Mouse (Mus musculus): Measurements from ENCODE around the gene L3mbtl1. TPM values are rescaled to one million over a fixed set of nuclear protein-coding genes. Genes with fewer than 3 reads are reported as not detected.

L3mbtl1 gene
- polyA plus RNA-seq, 1 experiment = not detected

GRCm38 (mm10) chr2:162939562-162939961, 3.7 kb upstream of the L3mbtl1 start:
- Histone ChIP-seq H3K27ac (ENCODE audit: insufficient read depth, low read depth, low read length) (no peak overlapping the region), H3K27me3 (ENCODE audit: control insufficient read depth, insufficient read depth, low read length) (no peaks in the 10 kb centered on the region), H3K4me3 (ENCODE audit: low read depth, low read length) (no peak overlapping the region), H3K36me3 (ENCODE audit: control insufficient read depth, insufficient read depth, low read length) (peaks cover 38% of the 10 kb centered on the region), H3K4me1 (ENCODE audit: control insufficient read depth, insufficient read depth, insufficient read length, low read length) (peaks cover 4% of the 10 kb centered on the region; the same call in 1 of the 2 replicates)
- WGBS = 19% methylated on average over 1 of the region's 1 CpGs
- TF ChIP-seq POLR2A (IDR thresholded peaks at IDR 0.05; ENCODE audit: low read depth, low read length) (no peak), CTCF (IDR thresholded peaks at IDR 0.05; ENCODE audit: extremely low read depth, insufficient read length, insufficient replicate concordance, low read depth, low read length) (no peak)

- H3K4me3 ChIP-seq (ENCODE audit: low read depth, low read length) = no peak overlapping the region
- WGBS = 14% methylated on average over 11 of the region's 11 CpGs
- H3K27me3 ChIP-seq (ENCODE audit: control insufficient read depth, insufficient read depth, low read length) = no peaks in the 10 kb centered on the region
- peaks cover 7% of the 10 kb centered on the region; the same call in 1 of the 2 replicates for H3K4me1 ChIP-seq (ENCODE audit: control insufficient read depth, insufficient read depth, insufficient read length, low read length)
- H3K27ac ChIP-seq (ENCODE audit: insufficient read depth, low read depth, low read length) = no peak overlapping the region
- no peak for TF ChIP-seq CTCF (IDR thresholded peaks at IDR 0.05; ENCODE audit: extremely low read depth, insufficient read length, insufficient replicate concordance, low read depth, low read length)
- TF ChIP-seq POLR2A (IDR thresholded peaks at IDR 0.05; ENCODE audit: low read depth, low read length) = no peak
- H3K36me3 ChIP-seq (ENCODE audit: control insufficient read depth, insufficient read depth, low read length) = peaks cover 12% of the 10 kb centered on the region
Observed at GRCm38 (mm10) chr2:162943931-162944330, 659 bp downstream of the L3mbtl1 start.

- no peaks in the 10 kb centered on the region for H3K36me3 ChIP-seq (ENCODE audit: control insufficient read depth, insufficient read depth, low read length)
- 87% methylated on average over 5 of the region's 5 CpGs for WGBS
- no peak overlapping the region for H3K4me3 ChIP-seq (ENCODE audit: low read depth, low read length)
- TF ChIP-seq POLR2A (IDR thresholded peaks at IDR 0.05; ENCODE audit: low read depth, low read length) = no peak
- TF ChIP-seq CTCF (IDR thresholded peaks at IDR 0.05; ENCODE audit: extremely low read depth, insufficient read length, insufficient replicate concordance, low read depth, low read length) = no peak
- peaks cover 7% of the 10 kb centered on the region; the same call in 1 of the 2 replicates for H3K4me1 ChIP-seq (ENCODE audit: control insufficient read depth, insufficient read depth, insufficient read length, low read length)
- H3K27me3 ChIP-seq (ENCODE audit: control insufficient read depth, insufficient read depth, low read length) = no peaks in the 10 kb centered on the region
- no peak overlapping the region for H3K27ac ChIP-seq (ENCODE audit: insufficient read depth, low read depth, low read length)
Observed at GRCm38 (mm10) chr2:162946964-162947363, 3.7 kb downstream of the L3mbtl1 start.

- no peak for TF ChIP-seq POLR2A (IDR thresholded peaks at IDR 0.05; ENCODE audit: low read depth, low read length)
- no peak for TF ChIP-seq CTCF (IDR thresholded peaks at IDR 0.05; ENCODE audit: extremely low read depth, insufficient read length, insufficient replicate concordance, low read depth, low read length)
- WGBS = 26% methylated on average over 15 of the region's 15 CpGs
- Histone ChIP-seq H3K4me3 (ENCODE audit: low read depth, low read length) (peak overlapping the region; percentile 34), H3K4me1 (ENCODE audit: control insufficient read depth, insufficient read depth, insufficient read length, low read length) (peaks cover 6% of the 10 kb centered on the region; the same call in 1 of the 2 replicates), H3K27ac (ENCODE audit: insufficient read depth, low read depth, low read length) (no peak overlapping the region), H3K36me3 (ENCODE audit: control insufficient read depth, insufficient read depth, low read length) (no peaks in the 10 kb centered on the region), H3K27me3 (ENCODE audit: control insufficient read depth, insufficient read depth, low read length) (no peaks in the 10 kb centered on the region)
Observed at GRCm38 (mm10) chr2:162947736-162948135, 4.5 kb downstream of the L3mbtl1 start.

GRCm38 (mm10) chr2:162948221-162948620, 4.9 kb downstream of the L3mbtl1 start:
- 61% methylated on average over 14 of the region's 14 CpGs for WGBS
- Histone ChIP-seq H3K27ac (ENCODE audit: insufficient read depth, low read depth, low read length) (no peak overlapping the region), H3K27me3 (ENCODE audit: control insufficient read depth, insufficient read depth, low read length) (no peaks in the 10 kb centered on the region), H3K4me3 (ENCODE audit: low read depth, low read length) (peak overlapping the region; percentile 34), H3K4me1 (ENCODE audit: control insufficient read depth, insufficient read depth, insufficient read length, low read length) (peaks cover 3% of the 10 kb centered on the region; the same call in 1 of the 2 replicates), H3K36me3 (ENCODE audit: control insufficient read depth, insufficient read depth, low read length) (no peaks in the 10 kb centered on the region)
- TF ChIP-seq POLR2A (IDR thresholded peaks at IDR 0.05; ENCODE audit: low read depth, low read length) = no peak
- no peak for TF ChIP-seq CTCF (IDR thresholded peaks at IDR 0.05; ENCODE audit: extremely low read depth, insufficient read length, insufficient replicate concordance, low read depth, low read length)

- no peaks in the 10 kb centered on the region for H3K27me3 ChIP-seq (ENCODE audit: control insufficient read depth, insufficient read depth, low read length)
- no peak overlapping the region for H3K27ac ChIP-seq (ENCODE audit: insufficient read depth, low read depth, low read length)
- H3K36me3 ChIP-seq (ENCODE audit: control insufficient read depth, insufficient read depth, low read length) = no peaks in the 10 kb centered on the region
- H3K4me1 ChIP-seq (ENCODE audit: control insufficient read depth, insufficient read depth, insufficient read length, low read length) = peaks cover 3% of the 10 kb centered on the region; the same call in 1 of the 2 replicates
- no peak overlapping the region for H3K4me3 ChIP-seq (ENCODE audit: low read depth, low read length)
- 90% methylated on average over 2 of the region's 2 CpGs for WGBS
- no peak for TF ChIP-seq POLR2A (IDR thresholded peaks at IDR 0.05; ENCODE audit: low read depth, low read length)
- TF ChIP-seq CTCF (IDR thresholded peaks at IDR 0.05; ENCODE audit: extremely low read depth, insufficient read length, insufficient replicate concordance, low read depth, low read length) = no peak
Observed at GRCm38 (mm10) chr2:162950776-162951175, 7.5 kb downstream of the L3mbtl1 start.

GRCm38 (mm10) chr2:162956843-162957242, 13.6 kb downstream of the L3mbtl1 start:
- 86% methylated on average over 2 of the region's 2 CpGs for WGBS
- TF ChIP-seq POLR2A (IDR thresholded peaks at IDR 0.05; ENCODE audit: low read depth, low read length) (no peak), CTCF (IDR thresholded peaks at IDR 0.05; ENCODE audit: extremely low read depth, insufficient read length, insufficient replicate concordance, low read depth, low read length) (no peak)

More at GRCm38 (mm10) chr2:162956843-162957242, 13.6 kb downstream of the L3mbtl1 start:
- Histone ChIP-seq H3K27ac (ENCODE audit: insufficient read depth, low read depth, low read length) (no peak overlapping the region), H3K27me3 (ENCODE audit: control insufficient read depth, insufficient read depth, low read length) (no peaks in the 10 kb centered on the region), H3K36me3 (ENCODE audit: control insufficient read depth, insufficient read depth, low read length) (no peaks in the 10 kb centered on the region), H3K4me3 (ENCODE audit: low read depth, low read length) (no peak overlapping the region), H3K4me1 (ENCODE audit: control insufficient read depth, insufficient read depth, insufficient read length, low read length) (no peaks in the 10 kb centered on the region)
